Mouse (Mus musculus): ENCODE measurements around the gene Kcna4.

Gene Kcna4

GRCm38 (mm10) chr2:107289990-107290696 is at the start of gene Kcna4:
TSS of gene Kcna4 (plus strand) at chr2:107290639.
- ATAC-seq (ENCODE audit: low TSS enrichment) = peak; percentile 77

- ATAC-seq (ENCODE audit: low TSS enrichment) = no peak
Observed at GRCm38 (mm10) chr2:107258091-107258490, 32.3 kb upstream of the Kcna4 start.

- no peak for ATAC-seq (ENCODE audit: low TSS enrichment)
Observed at GRCm38 (mm10) chr2:107266251-107266650, 24.2 kb upstream of the Kcna4 start.

GRCm38 (mm10) chr2:107270050-107270449 is 20.4 kb upstream of the Kcna4 start:
- ATAC-seq (ENCODE audit: low TSS enrichment) = no peak

DNA sequence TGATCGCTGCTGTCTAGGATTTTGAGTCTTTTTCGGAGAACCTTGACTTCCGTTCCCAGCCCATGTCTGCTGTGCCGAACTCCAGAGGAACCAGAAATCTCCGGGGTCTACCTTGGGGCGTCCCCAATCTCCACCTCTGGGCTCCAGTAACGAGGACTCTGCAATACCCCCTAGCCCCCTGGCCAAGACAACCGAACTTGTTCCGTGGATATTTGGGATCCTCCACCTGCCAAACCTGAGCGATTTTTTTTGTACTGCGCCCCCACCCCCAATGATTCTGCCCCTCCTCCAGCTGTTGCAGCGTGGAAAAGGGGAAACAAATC is 219 bp downstream of the Kcna4 start:
- ATAC-seq (ENCODE audit: low TSS enrichment) = no peak

GRCm38 (mm10) chr2:107291142-107291541 is 703 bp downstream of the Kcna4 start:
- peak; percentile 36 for ATAC-seq (ENCODE audit: low TSS enrichment)

DNA sequence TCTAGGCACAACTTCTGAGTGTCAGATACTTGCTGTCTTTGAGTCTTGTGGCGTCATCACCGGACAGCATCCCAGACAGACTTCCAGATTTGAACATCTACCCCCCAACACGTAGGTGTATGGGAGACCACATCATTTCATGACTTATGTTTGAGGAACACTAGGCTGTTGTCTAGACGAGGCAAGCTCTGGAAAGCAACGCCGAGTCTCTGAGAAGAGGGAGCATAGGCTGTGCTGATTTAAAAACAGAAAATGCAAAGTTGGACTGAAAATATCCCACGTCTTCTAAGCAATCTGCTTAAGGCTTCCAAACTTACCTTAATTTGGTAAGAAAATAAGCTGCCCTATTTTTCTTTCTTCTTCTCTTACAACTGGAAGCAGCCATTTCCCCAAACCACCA is 4.1 kb downstream of the Kcna4 start:
- peak; percentile 41 for ATAC-seq (ENCODE audit: low TSS enrichment)

- ATAC-seq (ENCODE audit: low TSS enrichment) = no peak
Observed at GRCm38 (mm10) chr2:107301886-107302285, 11.4 kb downstream of the Kcna4 start.

DNA sequence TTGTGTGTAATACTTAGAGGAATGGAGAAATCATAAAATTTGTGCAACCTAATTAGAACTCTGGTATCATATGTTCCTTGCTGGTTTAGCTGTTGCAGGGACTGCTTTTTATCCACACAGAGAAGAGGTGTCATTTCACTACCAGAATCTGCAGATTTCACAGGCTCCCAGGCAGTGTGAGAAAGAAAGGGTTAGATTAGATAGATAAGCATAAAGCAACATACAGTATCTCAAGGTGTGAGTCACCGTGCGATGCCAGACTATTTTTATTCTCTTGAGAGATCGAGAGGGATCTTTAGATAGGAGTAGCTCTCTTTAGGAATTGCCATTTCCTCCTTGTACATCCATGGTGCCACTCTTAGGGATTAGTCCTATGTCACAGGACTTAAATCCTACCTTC is 14.3 kb downstream of the Kcna4 start:
- peak; percentile 90 for ATAC-seq (ENCODE audit: low TSS enrichment)

GRCm38 (mm10) chr2:107306077-107306476 is 15.6 kb downstream of the Kcna4 start:
- peak; percentile 74 for ATAC-seq (ENCODE audit: low TSS enrichment)

DNA sequence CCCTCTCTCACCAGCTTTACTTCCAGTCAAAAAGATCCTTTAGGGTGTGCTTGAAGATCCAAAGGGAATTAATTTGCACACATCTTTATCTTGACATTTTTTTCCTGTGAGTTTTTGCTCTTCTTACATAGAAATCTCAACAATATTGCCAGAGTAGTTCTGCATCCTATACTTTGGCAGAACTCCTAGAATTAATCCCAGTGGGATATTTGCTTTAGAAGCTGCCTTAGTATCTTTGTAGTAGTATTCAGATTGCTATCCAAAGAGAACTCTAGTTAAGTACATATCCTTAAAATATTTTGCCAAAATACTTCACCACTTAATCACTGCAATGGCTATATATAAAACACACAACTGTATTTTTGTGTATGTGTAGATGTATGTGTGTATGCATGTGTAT is 28.2 kb downstream of the Kcna4 start:
- ATAC-seq (ENCODE audit: low TSS enrichment) = no peak

DNA sequence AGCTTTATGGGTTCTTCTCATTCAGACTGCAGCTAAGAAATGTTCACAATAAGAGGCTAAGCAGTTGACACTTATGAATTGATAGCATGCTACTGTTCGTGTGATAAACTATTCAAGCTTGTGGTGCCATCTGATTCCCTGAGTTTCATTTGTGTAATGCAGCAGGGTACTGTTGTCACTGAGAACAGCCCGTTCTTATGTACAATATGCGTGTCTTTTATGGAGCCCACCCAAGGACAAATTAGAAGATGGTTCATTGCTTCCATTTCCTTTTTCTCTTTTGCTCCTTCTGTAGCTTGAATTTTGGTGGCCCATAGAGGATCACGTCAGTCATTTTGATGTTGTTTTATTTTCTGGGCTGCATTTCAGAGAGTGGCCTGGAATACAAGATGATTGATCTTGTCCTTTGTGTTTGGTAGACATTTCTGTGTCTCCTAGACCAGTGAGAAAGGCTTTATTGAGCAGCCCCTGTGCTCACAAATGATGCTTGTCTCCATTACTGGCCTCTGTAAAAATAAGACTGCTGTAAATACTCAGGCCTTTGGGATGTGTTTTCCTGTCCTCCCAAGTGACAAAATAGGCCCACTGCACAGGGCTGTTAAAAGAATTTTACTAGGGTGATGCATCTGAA is 31.3 kb downstream of the Kcna4 start:
- no peak for ATAC-seq (ENCODE audit: low TSS enrichment)

DNA sequence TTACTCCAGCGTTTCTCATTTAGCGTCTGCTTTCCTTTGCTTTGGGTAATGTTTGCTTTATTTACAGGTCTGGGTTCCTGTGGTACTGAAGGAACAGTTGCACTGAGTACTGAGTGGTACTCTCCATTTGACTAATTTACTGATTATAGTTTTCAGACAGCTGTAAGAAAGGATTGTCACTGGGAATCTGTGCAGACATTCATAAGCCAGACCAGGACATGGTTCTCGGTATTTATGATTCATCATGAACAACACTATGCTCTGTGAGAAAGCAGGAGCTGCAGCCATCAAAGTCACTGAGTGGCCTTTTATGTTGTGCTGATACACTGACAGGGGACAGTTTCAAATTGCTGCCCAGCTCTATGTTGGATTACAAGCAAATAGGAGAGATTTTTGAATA is 33.7 kb downstream of the Kcna4 start:
- ATAC-seq (ENCODE audit: low TSS enrichment) = 0 out of 2 replicates have a peak, but pooled peaks have one; percentile 17

DNA sequence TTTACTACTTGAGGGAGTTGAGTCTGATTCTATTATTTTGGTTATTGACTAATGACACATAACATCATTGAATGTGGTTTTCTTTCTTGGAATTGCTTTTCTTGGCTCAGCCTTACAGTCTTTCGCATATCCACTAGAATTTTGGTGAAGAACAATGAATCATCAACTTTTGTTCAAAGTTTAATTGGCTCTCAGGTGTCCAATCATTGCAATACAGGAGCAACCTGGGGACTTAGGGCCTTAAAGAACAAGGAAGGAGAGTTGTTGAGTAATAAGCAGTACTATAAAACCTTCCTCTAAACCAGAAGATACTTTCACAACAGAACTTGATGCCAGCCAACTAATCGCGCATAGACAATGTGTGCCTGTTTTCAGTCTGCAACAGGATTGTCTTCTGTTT is 36.8 kb downstream of the Kcna4 start:
- ATAC-seq (ENCODE audit: low TSS enrichment) = no peak

DNA sequence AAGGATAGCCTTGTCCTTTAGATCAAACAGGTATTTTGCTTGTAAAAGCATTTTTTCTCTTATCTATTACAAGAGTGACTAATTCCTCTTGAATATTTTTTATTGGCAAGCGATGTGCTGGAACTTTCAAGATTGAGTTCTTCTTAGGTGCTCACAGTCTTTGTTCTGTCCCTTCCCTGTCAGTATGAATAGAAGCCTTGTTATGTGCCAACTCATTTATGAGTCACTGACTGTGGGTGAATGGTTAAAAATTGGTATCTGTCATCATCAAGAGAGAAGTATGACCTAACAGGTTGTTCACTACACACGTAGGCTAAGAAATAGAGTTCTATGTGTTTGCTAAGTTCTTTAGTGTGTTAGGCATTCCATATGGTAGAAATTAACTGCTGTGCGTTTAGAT is 50.9 kb downstream of the Kcna4 start:
- no peak for ATAC-seq (ENCODE audit: low TSS enrichment)

GRCm38 (mm10) chr2:107344807-107345206 is 54.4 kb downstream of the Kcna4 start:
- no peak for ATAC-seq (ENCODE audit: low TSS enrichment)

- no peak for ATAC-seq (ENCODE audit: low TSS enrichment)
Observed at GRCm38 (mm10) chr2:107345299-107345698, 54.9 kb downstream of the Kcna4 start.
